In the genomic region with DNA sequence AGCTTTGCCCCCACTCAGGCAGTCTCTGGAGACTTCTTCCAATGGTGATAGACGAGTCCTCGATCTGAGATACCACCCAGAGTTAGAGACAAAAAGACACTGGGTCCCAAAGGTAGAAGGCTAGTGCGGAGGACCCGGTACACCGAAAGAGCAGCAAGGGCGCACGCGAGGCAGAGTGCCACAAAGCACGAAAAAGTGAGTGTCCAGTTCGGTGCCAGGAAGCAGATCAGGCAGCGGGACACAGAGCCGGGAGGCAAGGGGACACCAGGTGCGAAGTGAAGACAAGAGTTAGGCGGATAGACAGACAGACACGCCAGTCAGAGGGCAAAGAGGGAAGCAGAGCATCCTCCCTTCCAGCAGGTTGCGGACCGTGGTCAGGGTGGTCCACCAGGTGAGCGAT, we compare ENCODE assay signal across 8 mouse cellular contexts. TPM values are rescaled to one million over a fixed set of nuclear protein-coding genes. Genes with fewer than 3 reads are reported as not detected.
A peak's percentile ranks its signal among the peaks of the same experiment; 100 is the strongest.
DNase-seq lines count a peak whose midpoint lies in the region; ATAC-seq and TF ChIP-seq lines count a peak whose summit lies in the region.
"Had no signal": no experiment of that assay in that cellular context is flagged by ENCODE, and none has a peak within 500 bp of the region (broad histone marks: within the 10 kb centered on the region; RNA-seq: fewer than 3 reads in every experiment).

A gene (plus strand): TSS at position 252 of the 400 bp plus-strand sequence.

- DNase-seq in spleen, adult 2 months (ENCODE audit: low read depth in 1 of 2, low spot score in 2 of 2) = no peak
- no peak for DNase-seq in spleen, postnatal 10 days (ENCODE audit: low spot score in 2 of 2)
- no peak for DNase-seq in left cerebral cortex, postnatal 4 days

- H3K4me1 ChIP-seq in spleen, adult 2 months (ENCODE audit: control insufficient read depth, insufficient read depth, insufficient read length) = no peaks in the 10 kb centered on the region; the same call in 1 of the 2 replicates
- peaks cover 17% of the 10 kb centered on the region for H3K4me1 ChIP-seq in embryonic facial prominence, embryonic 13.5 days
- H3K4me1 ChIP-seq in heart, embryonic 16.5 days (ENCODE audit: control insufficient read depth, insufficient read depth, low read length) = peaks cover 3% of the 10 kb centered on the region; the same call in 1 of the 2 replicates
- H3K4me1 ChIP-seq in stomach, embryonic 14.5 days (ENCODE audit: control insufficient read depth, insufficient read depth, low read length) = peaks cover 5% of the 10 kb centered on the region; the same call in 1 of the 2 replicates

- no peak within 1 kb of the TSS for H3K27ac ChIP-seq in spleen, adult 2 months (ENCODE audit: insufficient read depth, low read length)
- H3K27ac ChIP-seq in embryonic facial prominence, embryonic 13.5 days = peak within 1 kb of the TSS; percentile 72
- H3K27ac ChIP-seq in heart, embryonic 16.5 days (ENCODE audit: low read length) = no peak within 1 kb of the TSS
- H3K27ac ChIP-seq in stomach, embryonic 14.5 days (ENCODE audit: low read length) = peak within 1 kb of the TSS; percentile 11; the same call in 1 of the 2 replicates

- H3K4me3 ChIP-seq in spleen, adult 2 months (ENCODE audit: extremely low read depth, insufficient read depth, insufficient read length) = no peak within 1 kb of the TSS
- peak within 1 kb of the TSS; percentile 77 for H3K4me3 ChIP-seq in embryonic facial prominence, embryonic 13.5 days
- peak within 1 kb of the TSS; percentile 61 for H3K4me3 ChIP-seq in heart, embryonic 16.5 days (ENCODE audit: low read length)
- peak within 1 kb of the TSS; percentile 67 for H3K4me3 ChIP-seq in stomach, embryonic 14.5 days (ENCODE audit: low read depth, low read length)
- H3K4me3 ChIP-seq: erythroblast, embryonic 14.5 days had no signal

- TF ChIP-seq POLR2A in spleen, adult 2 months (IDR thresholded peaks at IDR 0.05; ENCODE audit: low read depth, low read length) = no peak

- WGBS in spleen, adult 2 months = 6% methylated on average over 18 of the region's 18 CpGs
- WGBS in embryonic facial prominence, embryonic 13.5 days = 2% methylated on average over 18 of the region's 18 CpGs
- WGBS in heart, embryonic 16.5 days = under 1% methylated on average over 18 of the region's 18 CpGs
- WGBS in stomach, embryonic 14.5 days = under 1% methylated on average over 18 of the region's 18 CpGs

- peak within 1 kb of the TSS; percentile 88 for H3K4me2 ChIP-seq in embryonic facial prominence, embryonic 13.5 days
- H3K4me2 ChIP-seq in heart, embryonic 16.5 days (ENCODE audit: low read depth, low read length) = peak within 1 kb of the TSS; percentile 92
- H3K4me2 ChIP-seq in stomach, embryonic 14.5 days (replicated peaks; ENCODE audit: low read depth, low read length) = peak within 1 kb of the TSS; percentile 99

- H3K9me3 ChIP-seq in embryonic facial prominence, embryonic 13.5 days = no peaks in the 10 kb centered on the region
- H3K9me3 ChIP-seq in heart, embryonic 16.5 days (replicated peaks; ENCODE audit: control insufficient read depth, low read length) = no peaks in the 10 kb centered on the region
- H3K9me3 ChIP-seq in stomach, embryonic 14.5 days (ENCODE audit: control insufficient read depth, low read depth, low read length) = no peaks in the 10 kb centered on the region

- peaks cover 3% of the 10 kb centered on the region; the same call in 1 of the 2 replicates for H3K27me3 ChIP-seq in spleen, adult 2 months (ENCODE audit: control insufficient read depth, insufficient read depth, low read length)
- H3K27me3 ChIP-seq in embryonic facial prominence, embryonic 13.5 days = peaks cover 33% of the 10 kb centered on the region
- peaks cover 56% of the 10 kb centered on the region for H3K27me3 ChIP-seq in heart, embryonic 16.5 days (ENCODE audit: control insufficient read depth, insufficient read depth, low read length)
- H3K27me3 ChIP-seq in stomach, embryonic 14.5 days (ENCODE audit: control insufficient read depth, insufficient read depth, low read length) = peaks cover 20% of the 10 kb centered on the region

- peak within 1 kb of the TSS; percentile 89 for H3K9ac ChIP-seq in embryonic facial prominence, embryonic 13.5 days
- H3K9ac ChIP-seq in heart, embryonic 16.5 days (ENCODE audit: low read length) = peak within 1 kb of the TSS; percentile 60; the same call in 1 of the 2 replicates
- peak within 1 kb of the TSS; percentile 61; the same call in 1 of the 2 replicates for H3K9ac ChIP-seq in stomach, embryonic 14.5 days (replicated peaks; ENCODE audit: low read depth, low read length)

- 0 out of 2 replicates have a peak, but pooled peaks have one; percentile 7 for ATAC-seq in embryonic facial prominence, embryonic 13.5 days (ENCODE audit: insufficient number of reproducible peaks, insufficient read depth, low FRiP score, low TSS enrichment, low read depth)
- no peak for ATAC-seq in heart, embryonic 16.5 days (replicated peaks; ENCODE audit: extremely low read depth, insufficient read depth, low FRiP score)
- no peak for ATAC-seq in stomach, embryonic 14.5 days (ENCODE audit: insufficient number of reproducible peaks, insufficient read depth, low FRiP score, low read depth)
- no peak for ATAC-seq in megakaryocyte progenitor cell, adult 5-6 weeks (replicated peaks; ENCODE audit: poor library complexity)

- intact Hi-C loops in left cerebral cortex, postnatal 4 days (cut with DNase I) = no loop called here

- H3K36me3 ChIP-seq in spleen, adult 2 months (ENCODE audit: control insufficient read depth, insufficient read depth, low read length) = no peaks in the 10 kb centered on the region
- H3K36me3 ChIP-seq in embryonic facial prominence, embryonic 13.5 days = no peaks in the 10 kb centered on the region
- no peaks in the 10 kb centered on the region for H3K36me3 ChIP-seq in heart, embryonic 16.5 days (ENCODE audit: control insufficient read depth, insufficient read depth)
- no peaks in the 10 kb centered on the region for H3K36me3 ChIP-seq in stomach, embryonic 14.5 days (ENCODE audit: control insufficient read depth, insufficient read depth, low read length)

- TF ChIP-seq CTCF in spleen, adult 2 months (IDR thresholded peaks at IDR 0.05; ENCODE audit: extremely low read depth, insufficient read depth, insufficient read length, insufficient replicate concordance) = no peak

RNA-seq across cellular contexts. Expression of the gene that starts here (rescaled TPM):
- polyA plus RNA-seq in spleen, adult 2 months (2012; rRNA removed) = 21.0 and 24.7 TPM in 2 replicates
- 70.6 and 76.3 TPM in 2 replicates for polyA plus RNA-seq in embryonic facial prominence, embryonic 13.5 days (2015; fragmentation: Nextera tagmentation; extraction: Ambion mirVana)
- 35.5 and 36.0 TPM in 2 replicates for polyA plus RNA-seq in heart, embryonic 16.5 days (2015; fragmentation: Nextera tagmentation; extraction: Ambion mirVana)
- 10 to 100 TPM; 53.0 to 55.4 TPM for total RNA-seq in left cerebral cortex, postnatal 4 days (2021)
- 51.2 and 54.7 TPM in 2 replicates for polyA plus RNA-seq in stomach, embryonic 14.5 days (2014; fragmentation: Nextera tagmentation; extraction: Ambion mirVana)
- total RNA-seq in megakaryocyte progenitor cell, adult 5-6 weeks (2015) = 28.7 and 34.0 TPM in 2 replicates
- 6.6 and 8.1 TPM in 2 replicates for total RNA-seq in megakaryocyte progenitor cell, adult 5-6 weeks (2017)

Comparison
In these comparisons a context has a peak if more than half of its experiments do, and no peak if none do; other contexts are left out.
1. H3K27ac ChIP-seq: peak in embryonic facial prominence, embryonic 13.5 days (single experiment) and stomach, embryonic 14.5 days (single experiment); none in spleen, adult 2 months (single experiment) and heart, embryonic 16.5 days (single experiment).
2. Peak in every context shown above with its lines, with median percentiles within 50 percentile points of each other: H3K4me2 ChIP-seq and H3K9ac ChIP-seq.